Mouse (Mus musculus): Measurements from ENCODE around the gene Arpc3.

Gene Arpc3

GRCm38 (mm10) chr5:122391786-122392180 is at the start of gene Arpc3:
Gene Arpc3 (plus strand): TSS chr5:122391878.
- in situ Hi-C loops (cut with MboI; ENCODE audit: unreplicated experiment in 2 of 2) = loop anchor here (5.0 kb wide), 3 partner anchors 124 to 264 kb away; no protein-coding TSS in a partner anchor

GRCm38 (mm10) chr5:122342874-122343273 is 48.8 kb upstream of the Arpc3 start:
- in situ Hi-C loops (cut with MboI; ENCODE audit: unreplicated experiment in 2 of 2) = loop anchor here (10.0 kb wide), 2 partner anchors 68 to 208 kb away; no protein-coding TSS in a partner anchor

DNA sequence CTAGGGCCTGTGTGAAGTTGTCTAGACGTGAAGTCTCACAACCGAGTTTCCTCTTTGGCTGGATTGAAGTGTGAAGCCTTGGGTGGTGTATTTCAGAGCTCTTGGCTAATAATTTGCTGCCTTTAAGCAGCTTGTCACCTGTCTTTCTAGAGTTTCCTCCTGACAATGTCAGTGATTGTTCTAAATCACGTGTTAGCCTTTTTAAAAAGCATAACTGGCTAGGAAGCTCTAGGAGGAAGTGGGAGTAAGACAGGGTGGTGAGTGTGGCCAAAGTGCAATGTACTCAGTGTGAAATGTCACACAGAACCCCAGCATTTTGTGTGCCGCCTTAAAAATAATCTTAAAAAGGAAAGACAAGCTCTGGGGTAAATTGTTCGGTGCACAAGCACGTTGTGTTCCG is 47.9 kb upstream of the Arpc3 start:
- in situ Hi-C loops (cut with MboI; ENCODE audit: unreplicated experiment in 2 of 2) = loop anchor here (10.0 kb wide), 2 partner anchors 69 to 209 kb away; no protein-coding TSS in a partner anchor

DNA sequence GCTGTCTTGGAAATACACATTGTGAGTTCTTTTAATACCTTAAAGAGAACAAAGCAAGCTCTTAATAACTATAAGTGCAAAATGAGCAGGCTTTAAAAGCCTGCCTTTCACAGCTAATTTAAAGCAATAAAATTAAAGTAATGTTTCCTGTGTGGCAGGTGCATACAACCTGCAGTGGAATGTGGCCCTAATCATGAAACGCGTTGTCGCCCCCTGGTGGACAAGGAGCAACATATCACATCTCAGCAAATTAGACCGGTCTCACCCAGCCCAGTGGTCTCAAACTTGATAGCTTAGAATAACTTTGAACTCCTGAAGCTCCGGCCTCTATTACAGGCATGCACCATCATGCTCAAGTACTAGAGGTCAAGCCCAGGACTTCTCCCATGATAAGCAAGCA is 47.4 kb upstream of the Arpc3 start:
- in situ Hi-C loops (cut with MboI; ENCODE audit: unreplicated experiment in 2 of 2) = loop anchor here (10.0 kb wide), 2 partner anchors 69 to 209 kb away; no protein-coding TSS in a partner anchor

DNA sequence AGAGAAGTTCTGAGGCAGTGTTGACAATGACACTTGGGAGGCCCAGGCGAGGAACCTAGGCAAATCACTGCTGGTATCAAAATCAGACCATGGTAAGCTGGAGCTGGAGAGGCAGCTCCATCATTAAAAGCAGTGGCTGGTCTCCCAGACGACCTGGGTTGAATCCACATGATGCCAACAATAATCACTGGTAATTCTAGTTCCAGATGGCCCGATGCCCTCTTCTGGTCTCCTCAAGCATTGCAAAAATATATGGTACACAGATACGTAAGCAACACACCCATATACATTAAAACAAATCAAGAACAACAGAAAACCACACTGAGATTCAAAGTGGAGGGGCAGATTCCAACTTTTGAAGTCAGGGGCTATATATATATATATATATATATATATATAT is 45.9 kb upstream of the Arpc3 start:
- in situ Hi-C loops (cut with MboI; ENCODE audit: unreplicated experiment in 2 of 2) = loop anchor here (5.0 to 10.0 kb wide), 4 partner anchors 71 to 213 kb away; no protein-coding TSS in a partner anchor

GRCm38 (mm10) chr5:122353807-122354491 is 37.7 kb upstream of the Arpc3 start, which contains the start of the genes Rad9b and Vps29:
Gene Rad9b (minus strand): TSS chr5:122354233.
Gene Vps29 (plus strand): TSS chr5:122354369.
- in situ Hi-C loops (cut with MboI; ENCODE audit: unreplicated experiment in 2 of 2) = no loop called here

GRCm38 (mm10) chr5:122354492-122355067 is 37.1 kb upstream of the Arpc3 start:
- in situ Hi-C loops (cut with MboI; ENCODE audit: unreplicated experiment in 2 of 2) = no loop called here

GRCm38 (mm10) chr5:122371591-122372191 is 20.0 kb upstream of the Arpc3 start, which contains the start of gene Gpn3:
Gene Gpn3 (plus strand): TSS chr5:122371876.
- in situ Hi-C loops (cut with MboI; ENCODE audit: unreplicated experiment in 2 of 2) = no loop called here

DNA sequence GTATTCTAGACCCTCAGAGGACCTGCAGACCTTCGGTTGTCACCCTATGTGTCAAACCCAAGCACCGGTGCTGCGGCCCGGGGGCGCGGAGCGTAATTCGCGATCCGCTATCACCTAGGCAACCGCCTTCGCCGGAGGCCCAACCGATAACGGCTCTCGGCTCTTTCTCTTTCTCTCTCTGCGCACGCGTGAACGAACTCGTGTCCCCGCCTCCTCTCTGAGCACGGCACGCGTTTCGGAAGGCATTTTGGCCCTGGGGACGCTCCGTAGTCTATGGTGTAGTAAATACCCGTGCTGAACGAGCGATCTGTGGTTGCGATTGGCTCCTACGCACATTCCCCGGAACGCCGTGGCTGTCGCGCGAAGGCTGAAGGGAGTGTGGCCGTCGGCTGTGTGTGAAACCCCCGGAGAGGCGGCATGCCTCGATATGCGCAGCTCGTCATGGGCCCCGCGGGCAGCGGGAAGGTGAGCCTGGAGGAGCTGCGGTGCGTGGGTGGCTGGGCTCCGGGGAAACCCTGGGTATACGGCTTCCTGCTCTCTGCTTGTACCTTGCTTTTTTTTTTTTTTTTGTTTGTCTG is 19.4 kb upstream of the Arpc3 start, which contains the start of gene Fam216a:
Fam216a (minus strand) TSS at position 173 of the 578 bp plus-strand sequence.
- in situ Hi-C loops (cut with MboI; ENCODE audit: unreplicated experiment in 2 of 2) = no loop called here

DNA sequence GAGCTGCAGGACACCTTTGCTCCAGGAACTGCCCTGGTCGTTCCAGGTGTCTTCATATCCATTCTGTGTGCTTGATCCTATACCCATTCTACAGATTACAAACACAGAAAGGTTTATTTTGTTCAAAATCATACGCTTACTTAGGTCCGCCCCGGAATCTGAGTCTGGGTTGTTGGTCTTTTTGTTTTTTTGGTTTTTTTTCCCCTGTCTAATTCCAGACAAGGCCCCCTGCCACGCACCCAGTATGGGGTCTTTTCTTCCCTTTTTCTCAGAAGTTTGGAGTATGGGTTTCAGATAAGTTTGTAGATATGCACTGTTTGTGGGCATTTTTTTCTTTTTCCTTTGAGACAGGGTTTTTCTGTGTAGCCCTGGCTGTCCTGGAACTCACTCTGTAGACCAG is 18.8 kb upstream of the Arpc3 start:
- in situ Hi-C loops (cut with MboI; ENCODE audit: unreplicated experiment in 2 of 2) = no loop called here

- in situ Hi-C loops (cut with MboI; ENCODE audit: unreplicated experiment in 2 of 2) = no loop called here
These were observed 14.4 kb upstream of the Arpc3 start for GRCm38 (mm10) chr5:122377101-122377833.

DNA sequence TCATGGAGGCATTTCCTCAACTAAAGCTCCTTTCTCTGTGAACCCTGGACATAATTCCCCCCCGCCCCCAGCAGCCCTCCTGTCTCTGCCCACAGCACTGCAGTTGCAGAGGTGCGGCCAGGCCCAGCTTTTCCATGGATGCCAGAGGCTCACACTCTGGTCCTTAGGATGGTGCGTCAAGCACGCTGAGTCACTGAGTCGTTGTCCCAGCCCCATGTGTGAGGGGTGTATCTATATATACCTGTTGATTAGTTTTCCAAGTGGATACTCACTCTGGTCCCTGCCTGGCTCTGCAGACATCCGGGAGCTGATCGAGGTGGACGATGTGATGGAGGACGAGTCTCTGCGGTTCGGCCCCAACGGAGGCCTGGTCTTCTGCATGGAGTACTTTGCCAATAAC is 13.5 kb upstream of the Arpc3 start:
- in situ Hi-C loops (cut with MboI; ENCODE audit: unreplicated experiment in 2 of 2) = no loop called here

GRCm38 (mm10) chr5:122379374-122380155 is 12.1 kb upstream of the Arpc3 start:
- in situ Hi-C loops (cut with MboI; ENCODE audit: unreplicated experiment in 2 of 2) = no loop called here

GRCm38 (mm10) chr5:122390006-122390405 is 1.7 kb upstream of the Arpc3 start:
- in situ Hi-C loops (cut with MboI; ENCODE audit: unreplicated experiment in 2 of 2) = loop anchor here (5.0 kb wide), 3 partner anchors 123 to 263 kb away; no protein-coding TSS in a partner anchor

DNA sequence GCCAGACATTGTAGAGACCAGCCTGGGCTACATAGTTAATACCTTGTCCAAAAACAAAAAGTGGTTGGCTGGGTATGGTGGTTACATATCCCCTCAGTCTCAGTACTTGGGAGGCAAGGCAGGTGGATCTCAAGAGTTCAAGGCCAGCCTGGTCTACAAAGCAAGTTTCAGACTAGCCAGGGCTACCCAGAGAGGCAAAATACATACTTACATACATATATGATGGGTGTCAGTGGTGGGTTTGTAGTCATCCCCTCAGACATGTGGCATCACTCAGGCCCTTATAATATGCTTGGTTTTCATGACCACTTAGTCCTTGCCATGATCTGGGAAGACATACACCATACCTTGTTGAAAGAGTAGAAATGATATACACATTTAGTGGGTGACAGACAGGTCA is 1.0 kb upstream of the Arpc3 start:
- in situ Hi-C loops (cut with MboI; ENCODE audit: unreplicated experiment in 2 of 2) = loop anchor here (5.0 kb wide), 3 partner anchors 123 to 263 kb away; no protein-coding TSS in a partner anchor

DNA sequence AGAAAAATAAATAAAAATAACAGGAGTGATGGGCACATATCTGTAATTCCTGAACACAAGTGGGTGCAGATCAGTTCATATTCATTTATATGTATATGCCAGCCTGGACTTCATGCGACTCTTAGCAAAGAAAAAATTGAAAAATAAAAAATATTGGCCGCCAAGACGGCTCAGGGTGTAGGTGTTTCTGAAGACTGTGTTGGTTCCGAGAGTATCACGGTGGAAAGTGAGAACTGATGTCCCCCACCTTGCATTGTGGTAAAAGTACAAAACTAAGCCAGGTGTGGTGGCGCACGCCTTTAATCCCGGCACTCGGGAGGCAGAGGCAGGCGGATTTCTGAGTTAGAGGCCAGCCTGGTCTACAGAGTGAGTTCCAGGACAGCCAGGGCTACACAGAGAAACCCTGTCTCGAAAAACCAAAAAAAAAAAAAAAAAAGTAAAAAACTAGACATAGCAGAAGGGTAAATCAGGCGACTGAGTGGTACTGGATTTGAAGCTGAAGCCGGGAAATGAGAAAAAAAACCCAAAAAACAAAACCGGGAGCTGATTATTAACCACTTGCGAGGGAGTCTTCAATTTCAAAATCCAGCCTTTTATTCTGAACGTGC is 396 bp upstream of the Arpc3 start:
- in situ Hi-C loops (cut with MboI; ENCODE audit: unreplicated experiment in 2 of 2) = loop anchor here (5.0 kb wide), 3 partner anchors 124 to 264 kb away; no protein-coding TSS in a partner anchor

DNA sequence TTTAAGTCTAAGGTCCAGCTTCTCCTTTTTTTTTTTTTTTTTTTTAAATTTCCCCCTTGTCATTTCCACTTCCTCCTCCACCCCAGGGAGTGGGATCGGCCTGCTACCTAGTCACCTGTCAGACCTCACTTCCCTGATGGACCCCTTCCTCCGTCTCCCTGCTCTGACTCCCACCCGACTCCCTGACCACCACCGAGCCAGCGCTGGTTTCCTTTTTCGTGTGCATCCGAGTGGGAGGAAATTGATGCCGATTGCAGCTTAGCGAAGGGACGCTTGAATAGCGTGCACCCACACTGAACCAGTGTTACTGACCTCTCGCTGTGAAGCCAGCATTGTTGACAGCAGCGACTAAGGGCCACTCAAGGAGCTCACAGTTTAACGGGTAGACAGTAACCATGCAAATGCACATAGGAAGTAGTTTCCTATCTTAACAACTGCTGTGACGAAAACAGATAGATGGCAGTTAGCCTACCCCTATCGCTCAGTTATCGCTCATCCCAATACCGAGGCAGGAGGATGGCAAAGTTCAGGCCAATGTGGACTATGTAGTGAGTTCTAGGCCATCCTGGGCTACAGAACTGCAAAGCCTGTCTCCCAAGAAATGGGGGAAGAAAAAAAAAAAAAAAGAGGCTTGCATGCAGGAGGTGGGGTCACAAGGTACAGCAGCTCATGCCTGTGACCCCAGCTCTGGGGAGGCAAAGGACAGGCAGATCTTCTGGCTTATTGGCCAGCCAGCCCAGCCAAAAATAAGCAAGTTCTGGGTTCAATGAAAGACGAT is 738 bp downstream of the Arpc3 start:
- in situ Hi-C loops (cut with MboI; ENCODE audit: unreplicated experiment in 2 of 2) = loop anchor here (5.0 kb wide), 3 partner anchors 125 to 265 kb away; no protein-coding TSS in a partner anchor

DNA sequence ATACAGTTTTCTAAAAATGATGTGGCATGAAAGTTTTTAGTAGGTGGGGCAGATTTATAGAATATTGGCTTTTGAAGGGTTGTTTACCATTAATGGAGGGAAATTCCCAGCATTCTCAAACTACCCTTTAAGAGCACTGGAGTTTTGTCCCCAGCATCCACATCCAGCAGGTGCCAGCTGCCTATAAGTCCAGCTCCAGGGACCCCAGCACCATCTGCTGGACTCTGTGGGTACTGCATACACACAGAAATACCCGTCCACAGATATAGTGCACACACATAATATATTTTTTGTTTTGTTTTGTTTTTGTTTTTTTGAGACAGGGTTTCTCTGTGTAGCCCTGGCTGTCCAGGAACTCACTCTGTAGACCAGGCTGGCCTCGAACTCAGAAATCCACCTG is 2.2 kb downstream of the Arpc3 start:
- in situ Hi-C loops (cut with MboI; ENCODE audit: unreplicated experiment in 2 of 2) = loop anchor here (5.0 kb wide), 3 partner anchors 127 to 267 kb away; no protein-coding TSS in a partner anchor

Measured in v-Abl transformed pro-B cells (cell line).